Mouse (Mus musculus): ENCODE data around the gene Eef1akmt3. TPM values are rescaled to one million over a fixed set of nuclear protein-coding genes. Genes with fewer than 3 reads are reported as not detected.

Gene Eef1akmt3
- 0.27 and 0.30 TPM in 2 replicates for polyA plus RNA-seq (2015; fragmentation: Nextera tagmentation; extraction: Ambion mirVana)

GRCm38 (mm10) chr10:127041274-127041766 is at the start of gene Eef1akmt3, which contains the start of gene Mettl1:
Gene Eef1akmt3 (minus strand): TSS chr10:127041513.
Gene Mettl1 (plus strand): TSS chr10:127041414.
- Histone ChIP-seq H3K27me3 (replicated peaks; ENCODE audit: insufficient read depth, low read length) (no peaks in the 10 kb centered on the region), H3K27ac (ENCODE audit: low read length) (0 out of 2 replicates have a peak within 1 kb of the TSS, but pooled peaks have one; percentile 4), H3K36me3 (ENCODE audit: insufficient read depth, low read length) (no peaks in the 10 kb centered on the region), H3K4me3 (ENCODE audit: low read depth, low read length) (peak within 1 kb of the TSS; percentile 69), H3K9ac (replicated peaks; ENCODE audit: low read depth) (peak within 1 kb of the TSS; percentile 46), H3K4me2 (replicated peaks; ENCODE audit: low read depth, low read length) (peak within 1 kb of the TSS; percentile 97), H3K4me1 (ENCODE audit: insufficient read depth, low read depth, low read length) (peaks cover 3% of the 10 kb centered on the region; the same call in 1 of the 2 replicates), H3K9me3 (ENCODE audit: low read length) (no peaks in the 10 kb centered on the region)
- no peak for TF ChIP-seq CTCF (IDR thresholded peaks at IDR 0.05)
- no peak for TF ChIP-seq EP300 (IDR thresholded peaks at IDR 0.05)
- DNase-seq (ENCODE audit: low spot score), result peak; percentile 33
- ATAC-seq, result peak; percentile 49
- WGBS, result under 1% methylated on average over 28 of the region's 28 CpGs

- TF ChIP-seq CTCF (IDR thresholded peaks at IDR 0.05) (no peak), EP300 (IDR thresholded peaks at IDR 0.05) (no peak)
- Histone ChIP-seq H3K27me3 (replicated peaks; ENCODE audit: insufficient read depth, low read length) (peaks cover 32% of the 10 kb centered on the region), H3K9me3 (ENCODE audit: low read length) (no peaks in the 10 kb centered on the region), H3K4me3 (ENCODE audit: low read depth, low read length) (peak overlapping the region; percentile 15; the same call in 1 of the 2 replicates), H3K4me1 (ENCODE audit: insufficient read depth, low read depth, low read length) (peaks cover 13% of the 10 kb centered on the region; the same call in 1 of the 2 replicates), H3K36me3 (ENCODE audit: insufficient read depth, low read length) (no peaks in the 10 kb centered on the region), H3K4me2 (replicated peaks; ENCODE audit: low read depth, low read length) (peak overlapping the region; percentile 47), H3K9ac (replicated peaks; ENCODE audit: low read depth) (no peak overlapping the region), H3K27ac (ENCODE audit: low read length) (no peak overlapping the region)
- peak; percentile 59 for DNase-seq (ENCODE audit: low spot score)
- 16% methylated on average over 52 of the region's 57 CpGs for WGBS
- ATAC-seq, result peak; percentile 51
Measured at GRCm38 (mm10) chr10:127090560-127091411, 49.5 kb upstream of the Eef1akmt3 start.

- peaks cover 41% of the 10 kb centered on the region for H3K27me3 ChIP-seq (replicated peaks; ENCODE audit: insufficient read depth, low read length)
- 55% methylated on average over 6 of the region's 6 CpGs for WGBS
- peaks cover 2% of the 10 kb centered on the region; the same call in 1 of the 2 replicates for H3K4me1 ChIP-seq (ENCODE audit: insufficient read depth, low read depth, low read length)
- no peaks in the 10 kb centered on the region for H3K36me3 ChIP-seq (ENCODE audit: insufficient read depth, low read length)
- no peaks in the 10 kb centered on the region for H3K9me3 ChIP-seq (ENCODE audit: low read length)
- ATAC-seq, result no peak
- no peak overlapping the region for H3K9ac ChIP-seq (replicated peaks; ENCODE audit: low read depth)
- no peak overlapping the region for H3K27ac ChIP-seq (ENCODE audit: low read length)
- TF ChIP-seq CTCF (IDR thresholded peaks at IDR 0.05), result no peak; the same call in 1 of the 2 replicates
- TF ChIP-seq EP300 (IDR thresholded peaks at IDR 0.05), result no peak
- DNase-seq (ENCODE audit: low spot score), result no peak
- no peak overlapping the region for H3K4me3 ChIP-seq (ENCODE audit: low read depth, low read length)
- H3K4me2 ChIP-seq (replicated peaks; ENCODE audit: low read depth, low read length), result no peak overlapping the region
Measured at GRCm38 (mm10) chr10:127085633-127086032, 44.3 kb upstream of the Eef1akmt3 start.

- Histone ChIP-seq H3K4me1 (ENCODE audit: insufficient read depth, low read depth, low read length) (peaks cover 2% of the 10 kb centered on the region), H3K4me2 (replicated peaks; ENCODE audit: low read depth, low read length) (no peak overlapping the region), H3K27me3 (replicated peaks; ENCODE audit: insufficient read depth, low read length) (peaks cover 41% of the 10 kb centered on the region), H3K9ac (replicated peaks; ENCODE audit: low read depth) (no peak overlapping the region), H3K4me3 (ENCODE audit: low read depth, low read length) (no peak overlapping the region), H3K9me3 (ENCODE audit: low read length) (no peaks in the 10 kb centered on the region), H3K36me3 (ENCODE audit: insufficient read depth, low read length) (no peaks in the 10 kb centered on the region), H3K27ac (ENCODE audit: low read length) (no peak overlapping the region)
- no peak for ATAC-seq
- 74% methylated on average over 9 of the region's 9 CpGs for WGBS
- DNase-seq (ENCODE audit: low spot score), result no peak
- no peak for TF ChIP-seq CTCF (IDR thresholded peaks at IDR 0.05)
Measured at GRCm38 (mm10) chr10:127085052-127085451, 43.7 kb upstream of the Eef1akmt3 start.

GRCm38 (mm10) chr10:127083915-127084306 is 42.6 kb upstream of the Eef1akmt3 start:
- peaks cover 45% of the 10 kb centered on the region for H3K27me3 ChIP-seq (replicated peaks; ENCODE audit: insufficient read depth, low read length)
- WGBS, result 37% methylated on average over 5 of the region's 5 CpGs

GRCm38 (mm10) chr10:127083292-127083914 is 42.1 kb upstream of the Eef1akmt3 start:
- peaks cover 50% of the 10 kb centered on the region for H3K27me3 ChIP-seq (replicated peaks; ENCODE audit: insufficient read depth, low read length)
- H3K9me3 ChIP-seq (ENCODE audit: low read length), result no peaks in the 10 kb centered on the region
- H3K9ac ChIP-seq (replicated peaks; ENCODE audit: low read depth), result no peak overlapping the region
- no peaks in the 10 kb centered on the region for H3K36me3 ChIP-seq (ENCODE audit: insufficient read depth, low read length)
- no peak overlapping the region for H3K4me3 ChIP-seq (ENCODE audit: low read depth, low read length)
- no peak overlapping the region for H3K4me2 ChIP-seq (replicated peaks; ENCODE audit: low read depth, low read length)
- no peak overlapping the region for H3K27ac ChIP-seq (ENCODE audit: low read length)
- WGBS, result 26% methylated on average over 8 of the region's 8 CpGs
- no peak for DNase-seq (ENCODE audit: low spot score)
- ATAC-seq, result no peak
- TF ChIP-seq EP300 (IDR thresholded peaks at IDR 0.05) (no peak), CTCF (IDR thresholded peaks at IDR 0.05) (no peak)
- peaks cover 10% of the 10 kb centered on the region for H3K4me1 ChIP-seq (ENCODE audit: insufficient read depth, low read depth, low read length)

More at GRCm38 (mm10) chr10:127083915-127084306, 42.6 kb upstream of the Eef1akmt3 start:
- H3K4me3 ChIP-seq (ENCODE audit: low read depth, low read length), result no peak overlapping the region
- H3K9ac ChIP-seq (replicated peaks; ENCODE audit: low read depth), result no peak overlapping the region
- TF ChIP-seq CTCF (IDR thresholded peaks at IDR 0.05) (peak; percentile 11; the same call in 1 of the 2 replicates), EP300 (IDR thresholded peaks at IDR 0.05) (no peak)
- peaks cover 10% of the 10 kb centered on the region for H3K4me1 ChIP-seq (ENCODE audit: insufficient read depth, low read depth, low read length)
- no peak for ATAC-seq
- H3K9me3 ChIP-seq (ENCODE audit: low read length), result no peaks in the 10 kb centered on the region
- H3K36me3 ChIP-seq (ENCODE audit: insufficient read depth, low read length), result no peaks in the 10 kb centered on the region
- DNase-seq (ENCODE audit: low spot score), result no peak
- no peak overlapping the region for H3K4me2 ChIP-seq (replicated peaks; ENCODE audit: low read depth, low read length)
- H3K27ac ChIP-seq (ENCODE audit: low read length), result no peak overlapping the region
